Comparison of ENCODE assay signal across 7 mouse cellular contexts in genomic region chr9:123525095-123525494, GRCm38 (mm10). TPM values are rescaled to one million over a fixed set of nuclear protein-coding genes. Genes with fewer than 3 reads are reported as not detected.
DNase-seq lines count a peak whose midpoint lies in the region; ATAC-seq and TF ChIP-seq lines count a peak whose summit lies in the region.

No protein-coding gene starts in this region.

- no peak overlapping the region for H3K4me3 ChIP-seq in liver, embryonic 12.5 days
- H3K4me3 ChIP-seq in cortical plate, adult 2 months (ENCODE audit: insufficient read depth, low read length) = no peak overlapping the region
- no peak overlapping the region for H3K4me3 ChIP-seq in midbrain, embryonic 10.5 days

- H3K27ac ChIP-seq in liver, embryonic 12.5 days = no peak overlapping the region
- H3K27ac ChIP-seq in cortical plate, adult 2 months (ENCODE audit: insufficient read depth, low read length) = no peak overlapping the region
- H3K27ac ChIP-seq in midbrain, embryonic 10.5 days (replicated peaks) = no peak overlapping the region

- peak; percentile 62 for TF ChIP-seq CTCF in cortical plate, adult 2 months (IDR thresholded peaks at IDR 0.05; ENCODE audit: extremely low read depth, insufficient read depth, low read length)

- DNase-seq in liver = peak; percentile 74
- DNase-seq in ZHBTc4 (ENCODE audit: low read depth, low spot score) = peak; percentile 70
- DNase-seq in kidney, postnatal 10 days = peak; percentile 84
- peak; percentile 34 for DNase-seq in midbrain, embryonic 10.5 days (ENCODE audit: low spot score)
- DNase-seq in spleen, postnatal 4 days (ENCODE audit: low spot score in 2 of 2) = peak; percentile 72 to 87

- no peak for TF ChIP-seq POLR2A in cortical plate, adult 2 months (IDR thresholded peaks at IDR 0.05; ENCODE audit: extremely low read depth, insufficient read depth, low read length)

- H3K36me3 ChIP-seq in liver, embryonic 12.5 days = peaks cover 15% of the 10 kb centered on the region
- peaks cover 14% of the 10 kb centered on the region for H3K36me3 ChIP-seq in midbrain, embryonic 10.5 days

- WGBS in liver, embryonic 12.5 days (ENCODE audit: insufficient replicate concordance) = 0% methylated on average over 1 of the region's 1 CpGs
- WGBS in midbrain, embryonic 10.5 days = 10% methylated on average over 1 of the region's 1 CpGs

- ATAC-seq in liver, embryonic 12.5 days = no peak

- no peaks in the 10 kb centered on the region for H3K27me3 ChIP-seq in liver, embryonic 12.5 days (replicated peaks)
- no peaks in the 10 kb centered on the region for H3K27me3 ChIP-seq in midbrain, embryonic 10.5 days (ENCODE audit: low read depth, poor library complexity, severe bottlenecking)

- no peak overlapping the region for H3K4me2 ChIP-seq in liver, embryonic 12.5 days

- H3K9ac ChIP-seq in liver, embryonic 12.5 days = no peak overlapping the region

- peaks cover 29% of the 10 kb centered on the region for H3K4me1 ChIP-seq in liver, embryonic 12.5 days
- peaks cover 3% of the 10 kb centered on the region for H3K4me1 ChIP-seq in cortical plate, adult 2 months (ENCODE audit: control insufficient read depth, insufficient read depth, low read length)
- peaks cover 10% of the 10 kb centered on the region for H3K4me1 ChIP-seq in midbrain, embryonic 10.5 days

- H3K9me3 ChIP-seq in liver, embryonic 12.5 days (replicated peaks) = no peaks in the 10 kb centered on the region
- H3K9me3 ChIP-seq in midbrain, embryonic 10.5 days (replicated peaks) = no peaks in the 10 kb centered on the region

RNA-seq across cellular contexts. Expression of gene Sacm1l, which starts 4.5 kb away (rescaled TPM):
- 36.3 and 36.7 TPM in 2 replicates for polyA plus RNA-seq in liver, embryonic 12.5 days (2016; fragmentation: Nextera tagmentation; extraction: Ambion mirVana)
- 35.9 and 37.0 TPM in 2 replicates for polyA plus RNA-seq in cortical plate, adult 2 months (2012; rRNA removed)
- polyA plus RNA-seq in midbrain, embryonic 10.5 days (2016; fragmentation: Nextera tagmentation; extraction: Ambion mirVana) = 44.0 and 47.1 TPM in 2 replicates

RNA-seq across cellular contexts. Expression of gene Limd1, which starts 46.6 kb away (rescaled TPM):
- 30.4 and 30.9 TPM in 2 replicates for polyA plus RNA-seq in liver, embryonic 12.5 days (2016; fragmentation: Nextera tagmentation; extraction: Ambion mirVana)
- 8.0 and 9.0 TPM in 2 replicates for polyA plus RNA-seq in cortical plate, adult 2 months (2012; rRNA removed)
- 50.1 and 51.6 TPM in 2 replicates for polyA plus RNA-seq in midbrain, embryonic 10.5 days (2016; fragmentation: Nextera tagmentation; extraction: Ambion mirVana)

Comparison
In these comparisons a context has a peak if more than half of its experiments do, and no peak if none do; other contexts are left out.
1. DNase-seq: peak in every context shown above with its lines; median percentile 84 in kidney, postnatal 10 days; 80 in spleen, postnatal 4 days; 74 in liver; 70 in ZHBTc4; 34 in midbrain, embryonic 10.5 days.